Mouse (Mus musculus): Measurements from ENCODE around the gene Mdm2. TPM values are rescaled to one million over a fixed set of nuclear protein-coding genes. Genes with fewer than 3 reads are reported as not detected.
A peak's percentile ranks its signal among the peaks of the same experiment; 100 is the strongest.

The Mdm2 gene
- polyA plus RNA-seq, 1 experiment = 36.0 TPM

- Histone ChIP-seq H3K79me3 (ENCODE audit: low read depth) (no peaks in the 10 kb centered on the region), H3K27me3 (ENCODE audit: control insufficient read depth, insufficient read depth, insufficient read length) (no peaks in the 10 kb centered on the region), H3K36me3 (ENCODE audit: control insufficient read depth, insufficient read depth) (peaks cover 13% of the 10 kb centered on the region), H3ac (ENCODE audit: control insufficient read depth, insufficient read length, low read depth) (no peak overlapping the region), H3K79me2 (ENCODE audit: control insufficient read depth, insufficient read depth) (no peaks in the 10 kb centered on the region), H3K4me3 (ENCODE audit: insufficient read depth, poor library complexity, severe bottlenecking) (no peak overlapping the region)
- TF ChIP-seq MYOG (IDR thresholded peaks at IDR 0.05; ENCODE audit: control insufficient read depth, extremely low read depth, insufficient read length) (no peak), CTCF (IDR thresholded peaks at IDR 0.05; ENCODE audit: control insufficient read depth, insufficient read depth, insufficient read length) (no peak), CEBPB (IDR thresholded peaks at IDR 0.05; ENCODE audit: low read depth) (no peak), MAX (IDR thresholded peaks at IDR 0.05) (no peak), FOSL1 (IDR thresholded peaks at IDR 0.05; ENCODE audit: insufficient read depth, low read length, poor library complexity, severe bottlenecking) (no peak), MYOD1 (IDR thresholded peaks at IDR 0.05; ENCODE audit: control insufficient read depth, insufficient read length, low read depth) (no peak), USF1 (IDR thresholded peaks at IDR 0.05; ENCODE audit: low read depth) (no peak)
Observed at GRCm38 (mm10) chr10:117684298-117685170, 26.0 kb downstream of the Mdm2 start.

DNA sequence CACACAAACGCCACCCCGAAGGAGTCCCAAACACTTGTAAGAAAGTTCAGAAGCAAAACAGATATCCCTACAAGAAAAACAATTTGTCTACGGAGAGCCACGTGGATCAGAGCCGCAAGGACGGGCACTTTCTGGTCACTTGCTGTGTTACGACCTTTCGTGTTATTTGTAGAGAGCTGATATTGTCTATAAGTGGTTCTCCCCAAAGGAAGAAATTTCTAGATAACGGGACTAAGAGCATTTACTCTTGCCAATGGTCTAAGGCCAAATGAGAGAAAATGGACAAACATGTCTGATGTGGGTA, 26.9 kb downstream of the Mdm2 start:
- H3K36me3 ChIP-seq (ENCODE audit: control insufficient read depth, insufficient read depth) = peaks cover 4% of the 10 kb centered on the region

DNA sequence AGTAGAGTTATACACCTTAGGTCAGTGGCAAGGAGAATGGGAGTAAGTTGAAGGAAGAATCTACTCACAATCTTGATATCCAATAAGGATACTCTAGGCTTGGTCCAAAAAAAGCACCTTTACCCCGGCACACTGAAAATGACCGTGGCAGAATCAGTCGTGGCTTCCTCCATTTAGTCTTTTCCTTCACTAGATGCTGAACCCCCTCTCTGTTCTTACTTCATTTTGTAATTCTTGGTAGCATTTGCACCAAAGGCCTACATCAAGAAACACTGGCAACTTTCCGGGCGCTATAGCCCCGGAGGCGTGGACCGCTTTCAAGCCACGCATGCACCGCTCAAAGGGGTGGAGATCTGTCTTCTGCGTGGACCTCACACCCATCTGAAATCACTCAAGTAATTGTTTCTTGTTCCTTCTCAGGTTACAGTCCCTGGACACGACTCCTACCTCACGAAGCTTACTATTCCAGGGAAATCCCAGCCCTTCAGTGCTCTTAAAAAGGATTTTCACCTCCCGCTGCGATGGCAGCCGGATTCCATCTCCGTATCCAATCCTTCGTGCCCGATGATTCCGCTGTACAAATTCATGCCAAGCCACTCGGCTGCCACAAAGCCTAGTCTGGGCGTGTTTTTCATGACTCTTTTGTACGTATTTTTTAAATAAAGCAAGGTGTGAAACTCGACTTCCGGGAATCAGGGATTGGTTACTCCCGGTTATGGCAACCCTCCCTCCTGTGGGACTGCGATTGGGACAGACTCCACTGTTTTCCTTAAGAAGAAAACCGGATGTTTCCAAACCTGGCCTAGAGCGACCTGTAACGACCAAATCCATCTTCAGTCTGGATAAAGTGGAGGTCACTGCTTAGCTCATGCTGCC, 27.5 kb downstream of the Mdm2 start:
- H3ac ChIP-seq (ENCODE audit: control insufficient read depth, insufficient read length, low read depth) = no peak overlapping the region
- H3K79me2 ChIP-seq (ENCODE audit: control insufficient read depth, insufficient read depth) = no peaks in the 10 kb centered on the region
- no peaks in the 10 kb centered on the region for H3K36me3 ChIP-seq (ENCODE audit: control insufficient read depth, insufficient read depth)
- no peaks in the 10 kb centered on the region for H3K27me3 ChIP-seq (ENCODE audit: control insufficient read depth, insufficient read depth, insufficient read length)
- TF ChIP-seq FOSL1 (IDR thresholded peaks at IDR 0.05; ENCODE audit: insufficient read depth, low read length, poor library complexity, severe bottlenecking) (no peak), CEBPB (IDR thresholded peaks at IDR 0.05; ENCODE audit: low read depth) (no peak), USF1 (IDR thresholded peaks at IDR 0.05; ENCODE audit: low read depth) (no peak), MYOG (IDR thresholded peaks at IDR 0.05; ENCODE audit: control insufficient read depth, extremely low read depth, insufficient read length) (no peak), MYOD1 (IDR thresholded peaks at IDR 0.05; ENCODE audit: control insufficient read depth, insufficient read length, low read depth) (no peak), MAX (IDR thresholded peaks at IDR 0.05) (no peak), CTCF (IDR thresholded peaks at IDR 0.05; ENCODE audit: control insufficient read depth, insufficient read depth, insufficient read length) (no peak)
- H3K4me3 ChIP-seq (ENCODE audit: insufficient read depth, poor library complexity, severe bottlenecking) = no peak overlapping the region
- no peaks in the 10 kb centered on the region for H3K79me3 ChIP-seq (ENCODE audit: low read depth)

More for the DNA sequence above, 26.9 kb downstream of the Mdm2 start:
- Histone ChIP-seq H3K4me3 (ENCODE audit: insufficient read depth, poor library complexity, severe bottlenecking) (no peak overlapping the region), H3K27me3 (ENCODE audit: control insufficient read depth, insufficient read depth, insufficient read length) (no peaks in the 10 kb centered on the region), H3ac (ENCODE audit: control insufficient read depth, insufficient read length, low read depth) (no peak overlapping the region), H3K79me2 (ENCODE audit: control insufficient read depth, insufficient read depth) (no peaks in the 10 kb centered on the region), H3K79me3 (ENCODE audit: low read depth) (no peaks in the 10 kb centered on the region)
- TF ChIP-seq MYOD1 (IDR thresholded peaks at IDR 0.05; ENCODE audit: control insufficient read depth, insufficient read length, low read depth) (no peak), CTCF (IDR thresholded peaks at IDR 0.05; ENCODE audit: control insufficient read depth, insufficient read depth, insufficient read length) (no peak), CEBPB (IDR thresholded peaks at IDR 0.05; ENCODE audit: low read depth) (no peak), FOSL1 (IDR thresholded peaks at IDR 0.05; ENCODE audit: insufficient read depth, low read length, poor library complexity, severe bottlenecking) (no peak), MYOG (IDR thresholded peaks at IDR 0.05; ENCODE audit: control insufficient read depth, extremely low read depth, insufficient read length) (no peak), USF1 (IDR thresholded peaks at IDR 0.05; ENCODE audit: low read depth) (no peak), MAX (IDR thresholded peaks at IDR 0.05) (no peak)

- no peak overlapping the region for H3K4me3 ChIP-seq (ENCODE audit: insufficient read depth, poor library complexity, severe bottlenecking)
- H3K79me3 ChIP-seq (ENCODE audit: low read depth) = no peaks in the 10 kb centered on the region
- H3K79me2 ChIP-seq (ENCODE audit: control insufficient read depth, insufficient read depth) = no peaks in the 10 kb centered on the region
- H3K36me3 ChIP-seq (ENCODE audit: control insufficient read depth, insufficient read depth) = no peaks in the 10 kb centered on the region
- H3K27me3 ChIP-seq (ENCODE audit: control insufficient read depth, insufficient read depth, insufficient read length) = no peaks in the 10 kb centered on the region
- no peak overlapping the region for H3ac ChIP-seq (ENCODE audit: control insufficient read depth, insufficient read length, low read depth)
- TF ChIP-seq MYOD1 (IDR thresholded peaks at IDR 0.05; ENCODE audit: control insufficient read depth, insufficient read length, low read depth) (no peak), MAX (IDR thresholded peaks at IDR 0.05) (no peak), FOSL1 (IDR thresholded peaks at IDR 0.05; ENCODE audit: insufficient read depth, low read length, poor library complexity, severe bottlenecking) (no peak), USF1 (IDR thresholded peaks at IDR 0.05; ENCODE audit: low read depth) (no peak), MYOG (IDR thresholded peaks at IDR 0.05; ENCODE audit: control insufficient read depth, extremely low read depth, insufficient read length) (no peak), CTCF (IDR thresholded peaks at IDR 0.05; ENCODE audit: control insufficient read depth, insufficient read depth, insufficient read length) (peak; percentile 4)
Observed at GRCm38 (mm10) chr10:117681999-117682857, 28.3 kb downstream of the Mdm2 start.

DNA sequence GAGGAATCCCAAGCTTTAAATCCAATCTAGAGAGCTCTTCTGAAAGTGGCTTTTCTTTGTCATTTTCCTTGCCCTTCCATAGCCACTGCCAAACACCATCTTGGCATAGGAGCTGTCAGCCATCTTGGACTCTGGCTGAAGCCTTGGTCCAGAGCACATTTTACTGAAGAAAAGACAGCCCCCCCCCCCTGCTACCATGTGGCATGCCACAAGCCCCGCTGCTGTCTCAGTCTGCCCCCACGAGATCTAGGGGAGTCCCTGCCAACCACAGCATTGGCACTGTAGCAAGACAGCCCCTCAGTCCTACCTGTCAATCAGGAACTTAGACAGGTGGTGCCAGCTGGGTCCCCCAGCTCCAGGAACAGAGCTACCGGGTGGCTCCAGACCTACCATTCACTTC, 29.0 kb downstream of the Mdm2 start:
- H3K36me3 ChIP-seq (ENCODE audit: control insufficient read depth, insufficient read depth) = no peaks in the 10 kb centered on the region
- H3K79me3 ChIP-seq (ENCODE audit: low read depth) = no peaks in the 10 kb centered on the region
- no peak overlapping the region for H3ac ChIP-seq (ENCODE audit: control insufficient read depth, insufficient read length, low read depth)
- TF ChIP-seq USF1 (IDR thresholded peaks at IDR 0.05; ENCODE audit: low read depth) (no peak), CEBPB (IDR thresholded peaks at IDR 0.05; ENCODE audit: low read depth) (no peak)
- H3K27me3 ChIP-seq (ENCODE audit: control insufficient read depth, insufficient read depth, insufficient read length) = no peaks in the 10 kb centered on the region
- H3K79me2 ChIP-seq (ENCODE audit: control insufficient read depth, insufficient read depth) = no peaks in the 10 kb centered on the region
- H3K4me3 ChIP-seq (ENCODE audit: insufficient read depth, poor library complexity, severe bottlenecking) = no peak overlapping the region

Measured in C2C12 (cell line).